In the genomic region with DNA sequence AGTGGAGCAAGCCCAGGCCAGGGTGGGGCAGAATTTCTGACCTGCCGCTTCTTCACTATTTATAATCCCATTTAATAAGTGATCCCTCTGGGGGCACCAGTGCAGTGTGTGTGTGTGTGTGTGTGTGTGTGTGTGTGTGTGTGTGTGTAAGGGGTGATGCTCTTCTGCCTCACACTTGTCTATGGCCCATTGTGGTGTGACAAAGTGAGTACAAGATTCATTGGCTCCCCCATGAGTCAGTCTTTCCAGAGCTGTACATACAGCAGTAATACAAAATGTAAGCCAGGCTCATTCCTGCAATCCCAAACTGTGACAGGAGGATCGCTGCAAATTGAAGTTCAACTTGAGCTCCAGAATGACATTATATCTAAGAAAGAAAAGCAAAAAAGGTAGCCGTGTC, we compare ENCODE assay signal across 28 mouse cellular contexts. TPM values are rescaled to one million over a fixed set of nuclear protein-coding genes. Genes with fewer than 3 reads are reported as not detected.
DNase-seq lines count a peak whose midpoint lies in the region; ATAC-seq and TF ChIP-seq lines count a peak whose summit lies in the region.
"Had no signal": no experiment of that assay in that cellular context is flagged by ENCODE, and none has a peak within 500 bp of the region (broad histone marks: within the 10 kb centered on the region; RNA-seq: fewer than 3 reads in every experiment).

No protein-coding gene starts in this region.

- no peak for TF ChIP-seq CTCF in hindbrain, postnatal 0 days (IDR thresholded peaks at IDR 0.05; ENCODE audit: low read depth)

- DNase-seq in hindbrain, embryonic 11.5 days (ENCODE audit: low spot score): no peak
- no peak for DNase-seq in hindbrain, postnatal 0 days (ENCODE audit: low spot score)
- peak; percentile 66 for DNase-seq in midbrain, embryonic 11.5 days (ENCODE audit: low spot score, missing footprints)
- DNase-seq in kidney, postnatal 10 days: no peak
- DNase-seq in c-Kit-positive CD71-positive TER-119-positive erythroid progenitor cells, embryonic 14.5 days (ENCODE audit: low spot score): no peak
- DNase-seq: adrenal gland, adult 8-10 months; adrenal gland, postnatal 25 days; cerebellum, adult 11-12 months; cerebellum, adult 8-10 months; cerebellum, postnatal 10 days; cerebellum, postnatal 36 days; embryo, embryonic 11 days; gastrocnemius, postnatal 14 days; heart, postnatal 14 days; heart, postnatal 4 days had no signal

- 0 out of 2 replicates have a peak overlapping the region, but pooled peaks have one; percentile 19 for H3K9ac ChIP-seq in hindbrain, embryonic 11.5 days (ENCODE audit: low read depth, low read length)
- H3K9ac ChIP-seq in hindbrain, postnatal 0 days (replicated peaks; ENCODE audit: low read length): no peak overlapping the region
- no peak overlapping the region for H3K9ac ChIP-seq in midbrain, embryonic 11.5 days (ENCODE audit: low read length)
- H3K9ac ChIP-seq in midbrain, embryonic 16.5 days (ENCODE audit: low read depth, low read length): no peak overlapping the region
- H3K9ac ChIP-seq: embryonic facial prominence, embryonic 13.5 days; forebrain, embryonic 12.5 days; heart, embryonic 12.5 days; heart, embryonic 15.5 days; hindbrain, embryonic 14.5 days had no signal

- no peaks in the 10 kb centered on the region for H3K27me3 ChIP-seq in hindbrain, embryonic 11.5 days (ENCODE audit: control insufficient read depth, insufficient read depth, low read length)
- H3K27me3 ChIP-seq in hindbrain, postnatal 0 days (ENCODE audit: insufficient read depth, low read length): no peaks in the 10 kb centered on the region
- no peaks in the 10 kb centered on the region for H3K27me3 ChIP-seq in midbrain, embryonic 11.5 days (ENCODE audit: control insufficient read depth, insufficient read depth, low read length)
- no peaks in the 10 kb centered on the region for H3K27me3 ChIP-seq in midbrain, embryonic 16.5 days (ENCODE audit: control insufficient read depth, insufficient read depth, low read depth, low read length)
- H3K27me3 ChIP-seq: heart, embryonic 15.5 days had no signal

- H3K4me2 ChIP-seq in hindbrain, embryonic 11.5 days (replicated peaks; ENCODE audit: low read depth, low read length): no peak overlapping the region
- H3K4me2 ChIP-seq in hindbrain, postnatal 0 days (ENCODE audit: low read depth, low read length): no peak overlapping the region
- no peak overlapping the region for H3K4me2 ChIP-seq in midbrain, embryonic 11.5 days
- H3K4me2 ChIP-seq in midbrain, embryonic 16.5 days (ENCODE audit: low read length): no peak overlapping the region
- H3K4me2 ChIP-seq: embryonic facial prominence, embryonic 13.5 days; forebrain, embryonic 12.5 days; heart, embryonic 12.5 days; heart, embryonic 15.5 days; hindbrain, embryonic 14.5 days had no signal

- ATAC-seq in hindbrain, embryonic 11.5 days (ENCODE audit: low FRiP score): no peak
- ATAC-seq in hindbrain, postnatal 0 days: no peak
- no peak for ATAC-seq in midbrain, embryonic 11.5 days (ENCODE audit: low FRiP score)
- no peak for ATAC-seq in midbrain, embryonic 16.5 days
- ATAC-seq: activated CD4-positive, CD25-positive, alpha-beta regulatory T cell, adult 4 months; CD4-positive, CD25-positive, alpha-beta regulatory T cell, adult 4 months; forebrain, embryonic 16.5 days; intestine, postnatal 0 days had no signal

- no peak overlapping the region for H3K27ac ChIP-seq in hindbrain, embryonic 11.5 days (ENCODE audit: low read depth, low read length)
- no peak overlapping the region for H3K27ac ChIP-seq in hindbrain, postnatal 0 days
- no peak overlapping the region for H3K27ac ChIP-seq in midbrain, embryonic 11.5 days (ENCODE audit: low read depth, low read length)
- no peak overlapping the region for H3K27ac ChIP-seq in midbrain, embryonic 16.5 days (ENCODE audit: low read length)
- H3K27ac ChIP-seq in brown adipose tissue, adult 24 weeks (replicated peaks; ENCODE audit: low read depth, low read length): peak overlapping the region; percentile 80
- H3K27ac ChIP-seq: embryonic facial prominence, embryonic 10.5 days; embryonic facial prominence, embryonic 13.5 days; forebrain, embryonic 12.5 days; heart, embryonic 15.5 days; hindbrain, embryonic 14.5 days had no signal

- peaks cover 6% of the 10 kb centered on the region for H3K4me1 ChIP-seq in hindbrain, embryonic 11.5 days (replicated peaks; ENCODE audit: control insufficient read depth, insufficient read depth, low read length)
- peaks cover 4% of the 10 kb centered on the region; the same call in 1 of the 2 replicates for H3K4me1 ChIP-seq in hindbrain, postnatal 0 days (ENCODE audit: insufficient read depth, low read length)
- H3K4me1 ChIP-seq in midbrain, embryonic 11.5 days (ENCODE audit: control insufficient read depth, insufficient read depth, low read length): peaks cover 20% of the 10 kb centered on the region
- H3K4me1 ChIP-seq in midbrain, embryonic 16.5 days (ENCODE audit: control insufficient read depth, insufficient read depth, low read length): no peaks in the 10 kb centered on the region
- no peaks in the 10 kb centered on the region for H3K4me1 ChIP-seq in brown adipose tissue, adult 24 weeks (ENCODE audit: control insufficient read depth, insufficient read depth, insufficient read length, low read length)

- no peak overlapping the region for H3K4me3 ChIP-seq in hindbrain, embryonic 11.5 days (ENCODE audit: low read depth, low read length)
- no peak overlapping the region for H3K4me3 ChIP-seq in hindbrain, postnatal 0 days (ENCODE audit: low read length)
- H3K4me3 ChIP-seq in midbrain, embryonic 11.5 days (ENCODE audit: low read depth, low read length): no peak overlapping the region
- no peak overlapping the region for H3K4me3 ChIP-seq in midbrain, embryonic 16.5 days (ENCODE audit: low read depth, low read length)
- H3K4me3 ChIP-seq in brown adipose tissue, adult 24 weeks (ENCODE audit: insufficient read depth, low read depth, low read length): no peak overlapping the region
- H3K4me3 ChIP-seq: embryonic facial prominence, embryonic 10.5 days; embryonic facial prominence, embryonic 13.5 days; erythroblast, embryonic 14.5 days; forebrain, embryonic 12.5 days; heart, embryonic 12.5 days; heart, embryonic 15.5 days had no signal

- WGBS in hindbrain, embryonic 11.5 days: 81% methylated on average over 3 of the region's 3 CpGs
- WGBS in hindbrain, postnatal 0 days: 74% methylated on average over 3 of the region's 3 CpGs
- 76% methylated on average over 3 of the region's 3 CpGs for WGBS in midbrain, embryonic 11.5 days
- WGBS in midbrain, embryonic 16.5 days: 69% methylated on average over 3 of the region's 3 CpGs

- H3K9me3 ChIP-seq in hindbrain, embryonic 11.5 days (ENCODE audit: control insufficient read depth, low read length): no peaks in the 10 kb centered on the region
- no peaks in the 10 kb centered on the region for H3K9me3 ChIP-seq in hindbrain, postnatal 0 days (ENCODE audit: low read length)
- no peaks in the 10 kb centered on the region for H3K9me3 ChIP-seq in midbrain, embryonic 11.5 days (ENCODE audit: control insufficient read depth, low read length)
- no peaks in the 10 kb centered on the region for H3K9me3 ChIP-seq in midbrain, embryonic 16.5 days (replicated peaks; ENCODE audit: control insufficient read depth, low read length, poor library complexity, severe bottlenecking)
- H3K9me3 ChIP-seq: embryonic facial prominence, embryonic 10.5 days; embryonic facial prominence, embryonic 13.5 days; forebrain, embryonic 12.5 days; heart, embryonic 12.5 days; heart, embryonic 15.5 days had no signal

- H3K36me3 ChIP-seq in hindbrain, embryonic 11.5 days (ENCODE audit: control insufficient read depth, insufficient read depth, low read length): no peaks in the 10 kb centered on the region
- H3K36me3 ChIP-seq in hindbrain, postnatal 0 days (ENCODE audit: insufficient read depth, low read length): no peaks in the 10 kb centered on the region
- no peaks in the 10 kb centered on the region for H3K36me3 ChIP-seq in midbrain, embryonic 11.5 days (ENCODE audit: control insufficient read depth, insufficient read depth, low read length)
- H3K36me3 ChIP-seq in midbrain, embryonic 16.5 days (ENCODE audit: control insufficient read depth, insufficient read depth, low read length): no peaks in the 10 kb centered on the region
- H3K36me3 ChIP-seq: embryonic facial prominence, embryonic 10.5 days; embryonic facial prominence, embryonic 13.5 days; forebrain, embryonic 12.5 days; heart, embryonic 12.5 days; heart, embryonic 15.5 days had no signal

RNA-seq across cellular contexts. Expression of gene Rassf4, which starts 8.9 kb away (rescaled TPM):
- 60.7 and 78.3 TPM in 2 replicates for polyA plus RNA-seq in hindbrain, embryonic 11.5 days (2014; fragmentation: Nextera tagmentation; extraction: Ambion mirVana)
- 18.2 and 37.1 TPM in 2 replicates for total RNA-seq in hindbrain, postnatal 0 days (2014; rRNA removed)
- 29.4 and 32.1 TPM in 2 replicates for polyA plus RNA-seq in hindbrain, postnatal 0 days (2015; fragmentation: Nextera tagmentation; extraction: Ambion mirVana)
- polyA plus RNA-seq in midbrain, embryonic 11.5 days (2014; fragmentation: Nextera tagmentation; extraction: Ambion mirVana): 41.2 and 42.6 TPM in 2 replicates
- 8.3 and 8.7 TPM in 2 replicates for polyA plus RNA-seq in midbrain, embryonic 16.5 days (2015; fragmentation: Nextera tagmentation; extraction: Ambion mirVana)
- polyA plus RNA-seq in brown adipose tissue, adult 24 weeks (2012; ENCODE audit: insufficient read depth, insufficient read length, missing spikeins): 3.6 and 4.2 TPM in 2 replicates

RNA-seq across cellular contexts. Expression of gene Depp1, which starts 14.4 kb away (rescaled TPM):
- polyA plus RNA-seq in hindbrain, embryonic 11.5 days (2014; fragmentation: Nextera tagmentation; extraction: Ambion mirVana): 9.8 and 12.0 TPM in 2 replicates
- total RNA-seq in hindbrain, postnatal 0 days (2014; rRNA removed): 6.8 and 27.5 TPM in 2 replicates
- polyA plus RNA-seq in hindbrain, postnatal 0 days (2015; fragmentation: Nextera tagmentation; extraction: Ambion mirVana): 4.2 and 4.8 TPM in 2 replicates
- polyA plus RNA-seq in midbrain, embryonic 11.5 days (2014; fragmentation: Nextera tagmentation; extraction: Ambion mirVana): 6.5 and 6.8 TPM in 2 replicates
- polyA plus RNA-seq in midbrain, embryonic 16.5 days (2015; fragmentation: Nextera tagmentation; extraction: Ambion mirVana): 8.4 and 10.8 TPM in 2 replicates
- polyA plus RNA-seq in brown adipose tissue, adult 24 weeks (2012; ENCODE audit: insufficient read depth, insufficient read length, missing spikeins): 39.6 and 45.2 TPM in 2 replicates
- polyA plus RNA-seq: CD4-positive, CD25-positive, alpha-beta regulatory T cell, adult 4 months had no signal

RNA-seq across cellular contexts. Expression of gene Zfp422, which starts 36.0 kb away (rescaled TPM):
- 313 and 337 TPM in 2 replicates for polyA plus RNA-seq in hindbrain, embryonic 11.5 days (2014; fragmentation: Nextera tagmentation; extraction: Ambion mirVana)
- total RNA-seq in hindbrain, postnatal 0 days (2014; rRNA removed): 50.8 and 52.0 TPM in 2 replicates
- polyA plus RNA-seq in hindbrain, postnatal 0 days (2015; fragmentation: Nextera tagmentation; extraction: Ambion mirVana): 97.1 and 101 TPM in 2 replicates
- polyA plus RNA-seq in midbrain, embryonic 11.5 days (2014; fragmentation: Nextera tagmentation; extraction: Ambion mirVana): 369 and 397 TPM in 2 replicates
- 135 and 158 TPM in 2 replicates for polyA plus RNA-seq in midbrain, embryonic 16.5 days (2015; fragmentation: Nextera tagmentation; extraction: Ambion mirVana)
- polyA plus RNA-seq in brown adipose tissue, adult 24 weeks (2012; ENCODE audit: insufficient read depth, insufficient read length, missing spikeins): 10.3 and 10.9 TPM in 2 replicates

RNA-seq across cellular contexts. Expression of gene Tmem72, which starts 51.9 kb away (rescaled TPM):
- polyA plus RNA-seq in hindbrain, embryonic 11.5 days (2014; fragmentation: Nextera tagmentation; extraction: Ambion mirVana): 0.07 and 0.12 TPM in 2 replicates
- total RNA-seq in hindbrain, postnatal 0 days (2014; rRNA removed): 2.0 and 2.6 TPM in 2 replicates
- polyA plus RNA-seq in hindbrain, postnatal 0 days (2015; fragmentation: Nextera tagmentation; extraction: Ambion mirVana): 3.8 and 4.6 TPM in 2 replicates
- 0.08 and 0.10 TPM in 2 replicates for polyA plus RNA-seq in midbrain, embryonic 11.5 days (2014; fragmentation: Nextera tagmentation; extraction: Ambion mirVana)
- polyA plus RNA-seq in midbrain, embryonic 16.5 days (2015; fragmentation: Nextera tagmentation; extraction: Ambion mirVana): 0.42 and 0.75 TPM in 2 replicates
- not detected in 2 replicates for polyA plus RNA-seq in brown adipose tissue, adult 24 weeks (2012; ENCODE audit: insufficient read depth, insufficient read length, missing spikeins)
- polyA plus RNA-seq: erythroblast, embryonic 14.5 days; intestine, postnatal 0 days had no signal
